In genomic region chr5:120476296-120476695, GRCm38 (mm10) we compare ENCODE assay signal across 18 mouse cellular contexts. TPM values are rescaled to one million over a fixed set of nuclear protein-coding genes. Genes with fewer than 3 reads are reported as not detected.
DNase-seq lines count a peak whose midpoint lies in the region; ATAC-seq and TF ChIP-seq lines count a peak whose summit lies in the region.
"Had no signal": no experiment of that assay in that cellular context is flagged by ENCODE, and none has a peak within 500 bp of the region (broad histone marks: within the 10 kb centered on the region; RNA-seq: fewer than 3 reads in every experiment).

Gene Sds (plus strand): TSS chr5:120476526.

- no peaks in the 10 kb centered on the region for H3K79me2 ChIP-seq in heart, adult 2 months (replicated peaks; ENCODE audit: control insufficient read depth, insufficient read depth, low read length)

- no peak for TF ChIP-seq CTCF in heart, adult 2 months (IDR thresholded peaks at IDR 0.05)
- no peak for TF ChIP-seq CTCF in hindbrain, postnatal 0 days (IDR thresholded peaks at IDR 0.05; ENCODE audit: low read depth)
- TF ChIP-seq CTCF in stomach, postnatal 0 days (IDR thresholded peaks at IDR 0.05; ENCODE audit: low read depth): no peak

- no peak for TF ChIP-seq POLR2A in heart, adult 2 months (IDR thresholded peaks at IDR 0.05; ENCODE audit: insufficient read depth, low read depth, low read length)

- no peak for TF ChIP-seq EP300 in heart, adult 2 months (IDR thresholded peaks at IDR 0.05; ENCODE audit: insufficient read depth, low read depth, low read length)
- no peak for TF ChIP-seq EP300 in stomach, postnatal 0 days (optimal IDR thresholded peaks at IDR 0.05)

- no peaks in the 10 kb centered on the region for H3K9me3 ChIP-seq in heart, embryonic 11.5 days (replicated peaks; ENCODE audit: control insufficient read depth, low read length)
- no peaks in the 10 kb centered on the region for H3K9me3 ChIP-seq in hindbrain, postnatal 0 days (ENCODE audit: low read length)
- no peaks in the 10 kb centered on the region for H3K9me3 ChIP-seq in hindbrain, embryonic 12.5 days (replicated peaks)
- no peaks in the 10 kb centered on the region for H3K9me3 ChIP-seq in stomach, embryonic 16.5 days (replicated peaks; ENCODE audit: control insufficient read depth, low read length)
- no peaks in the 10 kb centered on the region for H3K9me3 ChIP-seq in stomach, postnatal 0 days (ENCODE audit: control insufficient read depth, low read length)
- H3K9me3 ChIP-seq: kidney, embryonic 15.5 days; limb, embryonic 15.5 days; midbrain, embryonic 12.5 days; stomach, embryonic 15.5 days had no signal

- 14% methylated on average over 13 of the region's 13 CpGs for WGBS in heart, embryonic 11.5 days (ENCODE audit: insufficient replicate concordance)
- 14% methylated on average over 13 of the region's 13 CpGs for WGBS in heart, adult 2 months
- WGBS in hindbrain, postnatal 0 days: 17% methylated on average over 13 of the region's 13 CpGs
- 15% methylated on average over 13 of the region's 13 CpGs for whole genome bisulfite sequencing in hindbrain, embryonic 12.5 days
- 16% methylated on average over 13 of the region's 13 CpGs for WGBS in stomach, embryonic 16.5 days
- WGBS in stomach, postnatal 0 days: 16% methylated on average over 13 of the region's 13 CpGs

- ATAC-seq in heart, embryonic 11.5 days (replicated peaks; ENCODE audit: insufficient number of reproducible peaks, low FRiP score, low TSS enrichment): no peak
- ATAC-seq in hindbrain, postnatal 0 days: peak; percentile 49; the same call in 1 of the 2 replicates
- ATAC-seq in hindbrain, embryonic 12.5 days (ENCODE audit: low FRiP score): no peak
- ATAC-seq in stomach, embryonic 16.5 days (ENCODE audit: insufficient read depth, low FRiP score): no peak
- ATAC-seq in stomach, postnatal 0 days (ENCODE audit: low FRiP score, low TSS enrichment): no peak
- ATAC-seq: CD4-positive, CD25-positive, alpha-beta regulatory T cell, adult 4 months had no signal

- H3K4me1 ChIP-seq in heart, embryonic 11.5 days (ENCODE audit: control insufficient read depth, insufficient read depth, low read length): peaks cover 6% of the 10 kb centered on the region
- no peaks in the 10 kb centered on the region for H3K4me1 ChIP-seq in heart, adult 2 months (ENCODE audit: control insufficient read depth, insufficient read depth, low read length)
- H3K4me1 ChIP-seq in hindbrain, postnatal 0 days (ENCODE audit: insufficient read depth, low read length): no peaks in the 10 kb centered on the region
- 0 out of 2 replicates have a peak, but pooled peaks cover 3% of the 10 kb centered on the region for H3K4me1 ChIP-seq in hindbrain, embryonic 12.5 days
- no peaks in the 10 kb centered on the region for H3K4me1 ChIP-seq in stomach, embryonic 16.5 days (ENCODE audit: control insufficient read depth, insufficient read depth, low read length)
- H3K4me1 ChIP-seq in stomach, postnatal 0 days (replicated peaks; ENCODE audit: control insufficient read depth, insufficient read depth): no peaks in the 10 kb centered on the region
- H3K4me1 ChIP-seq: limb, embryonic 15.5 days; stomach, embryonic 15.5 days had no signal

- no peak for DNase-seq in heart, adult 2 months
- DNase-seq in hindbrain, postnatal 0 days (ENCODE audit: low spot score): no peak
- DNase-seq in stomach, postnatal 0 days (ENCODE audit: low spot score): no peak
- no peak for DNase-seq in left cerebral cortex, adult 8-10 months (ENCODE audit: low spot score in 2 of 2)
- DNase-seq: cerebellum, adult 9-10 months; lung, postnatal 4 days; spleen, adult 18-20 months; thymus, postnatal 36 days had no signal

- no peaks in the 10 kb centered on the region for H3K36me3 ChIP-seq in heart, embryonic 11.5 days (ENCODE audit: control insufficient read depth, insufficient read depth, low read length)
- no peaks in the 10 kb centered on the region for H3K36me3 ChIP-seq in heart, adult 2 months (ENCODE audit: control insufficient read depth, insufficient read depth, low read length)
- no peaks in the 10 kb centered on the region for H3K36me3 ChIP-seq in hindbrain, postnatal 0 days (ENCODE audit: insufficient read depth, low read length)
- H3K36me3 ChIP-seq in hindbrain, embryonic 12.5 days: no peaks in the 10 kb centered on the region
- H3K36me3 ChIP-seq in stomach, embryonic 16.5 days (ENCODE audit: control insufficient read depth, insufficient read depth, low read length): no peaks in the 10 kb centered on the region
- H3K36me3 ChIP-seq in stomach, postnatal 0 days (ENCODE audit: control insufficient read depth, insufficient read depth, low read length): no peaks in the 10 kb centered on the region
- H3K36me3 ChIP-seq: kidney, embryonic 15.5 days; limb, embryonic 15.5 days; midbrain, embryonic 12.5 days; stomach, embryonic 15.5 days had no signal

- no peak within 1 kb of the TSS for H3K4me3 ChIP-seq in heart, embryonic 11.5 days (ENCODE audit: low read depth, low read length)
- H3K4me3 ChIP-seq in heart, adult 2 months: no peak within 1 kb of the TSS
- H3K4me3 ChIP-seq in hindbrain, postnatal 0 days (ENCODE audit: low read length): no peak within 1 kb of the TSS
- H3K4me3 ChIP-seq in hindbrain, embryonic 12.5 days: no peak within 1 kb of the TSS
- H3K4me3 ChIP-seq in stomach, embryonic 16.5 days (replicated peaks; ENCODE audit: low read length): no peak within 1 kb of the TSS
- H3K4me3 ChIP-seq in stomach, postnatal 0 days (ENCODE audit: low read depth, low read length): no peak within 1 kb of the TSS
- H3K4me3 ChIP-seq: kidney, embryonic 15.5 days; limb, embryonic 15.5 days; midbrain, embryonic 12.5 days; stomach, embryonic 15.5 days had no signal

- H3K27me3 ChIP-seq in heart, embryonic 11.5 days (ENCODE audit: control insufficient read depth, insufficient read depth, low read length): no peaks in the 10 kb centered on the region; the same call in 1 of the 2 replicates
- H3K27me3 ChIP-seq in heart, adult 2 months (ENCODE audit: control insufficient read depth, insufficient read depth, low read length): no peaks in the 10 kb centered on the region
- H3K27me3 ChIP-seq in hindbrain, postnatal 0 days (ENCODE audit: insufficient read depth, low read length): no peaks in the 10 kb centered on the region
- H3K27me3 ChIP-seq in hindbrain, embryonic 12.5 days: peaks cover 4% of the 10 kb centered on the region; the same call in 1 of the 2 replicates
- H3K27me3 ChIP-seq in stomach, embryonic 16.5 days (ENCODE audit: control insufficient read depth, insufficient read depth, low read length): no peaks in the 10 kb centered on the region; the same call in 1 of the 2 replicates
- H3K27me3 ChIP-seq in stomach, postnatal 0 days (ENCODE audit: control insufficient read depth, insufficient read depth, low read length): no peaks in the 10 kb centered on the region

- no peak within 1 kb of the TSS for H3K9ac ChIP-seq in heart, embryonic 11.5 days (ENCODE audit: low read depth, low read length)
- H3K9ac ChIP-seq in heart, adult 2 months (ENCODE audit: low read depth, low read length): no peak within 1 kb of the TSS
- H3K9ac ChIP-seq in hindbrain, postnatal 0 days (replicated peaks; ENCODE audit: low read length): no peak within 1 kb of the TSS
- H3K9ac ChIP-seq in hindbrain, embryonic 12.5 days: no peak within 1 kb of the TSS
- no peak within 1 kb of the TSS for H3K9ac ChIP-seq in stomach, embryonic 16.5 days (ENCODE audit: low read length)
- H3K9ac ChIP-seq in stomach, postnatal 0 days (ENCODE audit: low read length): no peak within 1 kb of the TSS
- H3K9ac ChIP-seq: kidney, embryonic 15.5 days; limb, embryonic 15.5 days; midbrain, embryonic 12.5 days; stomach, embryonic 15.5 days had no signal

- H3K27ac ChIP-seq in heart, embryonic 11.5 days (ENCODE audit: low read depth, low read length): no peak within 1 kb of the TSS
- H3K27ac ChIP-seq in heart, adult 2 months: no peak within 1 kb of the TSS
- H3K27ac ChIP-seq in hindbrain, postnatal 0 days: no peak within 1 kb of the TSS
- H3K27ac ChIP-seq in hindbrain, embryonic 12.5 days: no peak within 1 kb of the TSS
- H3K27ac ChIP-seq in stomach, embryonic 16.5 days (ENCODE audit: low read length): no peak within 1 kb of the TSS
- H3K27ac ChIP-seq in stomach, postnatal 0 days (replicated peaks): no peak within 1 kb of the TSS
- H3K27ac ChIP-seq: kidney, embryonic 15.5 days; limb, embryonic 15.5 days; midbrain, embryonic 12.5 days; stomach, embryonic 15.5 days had no signal

- intact Hi-C loops in heart, adult 2 months (cut with DNase I): no loop called here

- peak within 1 kb of the TSS; percentile 33; the same call in 1 of the 2 replicates for H3K4me2 ChIP-seq in heart, embryonic 11.5 days
- H3K4me2 ChIP-seq in hindbrain, postnatal 0 days (ENCODE audit: low read depth, low read length): no peak within 1 kb of the TSS
- no peak within 1 kb of the TSS for H3K4me2 ChIP-seq in hindbrain, embryonic 12.5 days (replicated peaks)
- 0 out of 2 replicates have a peak within 1 kb of the TSS, but pooled peaks have one; percentile 6 for H3K4me2 ChIP-seq in stomach, embryonic 16.5 days (ENCODE audit: low read depth, low read length)
- H3K4me2 ChIP-seq in stomach, postnatal 0 days (replicated peaks; ENCODE audit: low read depth): no peak within 1 kb of the TSS
- H3K4me2 ChIP-seq: kidney, embryonic 15.5 days; limb, embryonic 15.5 days; midbrain, embryonic 12.5 days; stomach, embryonic 15.5 days had no signal

RNA-seq across cellular contexts. Expression of gene Sds, which starts in this region (rescaled TPM):
- polyA plus RNA-seq in heart, embryonic 11.5 days (2014; fragmentation: Nextera tagmentation; extraction: Ambion mirVana): 0.18 TPM in 1 of 2 replicates, not detected in the other
- total RNA-seq in heart, adult 2 months (2021): 1 to 10 TPM; 1.2 to 3.0 TPM
- 5.6 and 10.9 TPM in 2 replicates for polyA plus RNA-seq in heart, adult 2 months (2012; rRNA removed)
- total RNA-seq in hindbrain, postnatal 0 days (2014; rRNA removed): 0.50 TPM in 1 of 2 replicates, not detected in the other
- 0.20 and 0.59 TPM in 2 replicates for polyA plus RNA-seq in hindbrain, postnatal 0 days (2015; fragmentation: Nextera tagmentation; extraction: Ambion mirVana)
- polyA plus RNA-seq in hindbrain, embryonic 12.5 days (2016; fragmentation: Nextera tagmentation; extraction: Ambion mirVana): not detected in 2 replicates
- polyA plus RNA-seq in stomach, embryonic 16.5 days (2015; fragmentation: Nextera tagmentation; extraction: Ambion mirVana): 0.18 and 0.70 TPM in 2 replicates
- not detected in 2 replicates for polyA plus RNA-seq in stomach, postnatal 0 days (2015; fragmentation: Nextera tagmentation; extraction: Ambion mirVana)
- 1 to 10 TPM in 1 of 4 experiments, under 1 TPM in 2, not detected in 1; 0.61 to 2.0 (median 1.00) TPM for total RNA-seq in left cerebral cortex, adult 8-10 months (2022)
- total RNA-seq: gastrocnemius, postnatal 4 days had no signal
- polyA plus RNA-seq: CD4-positive, CD25-positive, alpha-beta regulatory T cell, adult 4 months; intestine, embryonic 14.5 days; kidney, embryonic 15.5 days; midbrain, embryonic 12.5 days had no signal

Comparison
In these comparisons a context has a peak if more than half of its experiments do, and no peak if none do; other contexts are left out.
1. H3K4me2 ChIP-seq: peak in heart, embryonic 11.5 days (single experiment) and stomach, embryonic 16.5 days (single experiment); none in hindbrain, postnatal 0 days (single experiment), hindbrain, embryonic 12.5 days (single experiment) and stomach, postnatal 0 days (single experiment).
2. Peak in ATAC-seq in hindbrain, postnatal 0 days; RNA of the gene not detected or under 1 TPM.